Mouse (Mus musculus): ENCODE measurements at regions not wholly inside any gene's neighbourhood (a gene's known extent, or its start where the extent isn't known, plus 50 kb on each side); places are given as distances from the start of the nearest gene placed in this dataset.

DNA sequence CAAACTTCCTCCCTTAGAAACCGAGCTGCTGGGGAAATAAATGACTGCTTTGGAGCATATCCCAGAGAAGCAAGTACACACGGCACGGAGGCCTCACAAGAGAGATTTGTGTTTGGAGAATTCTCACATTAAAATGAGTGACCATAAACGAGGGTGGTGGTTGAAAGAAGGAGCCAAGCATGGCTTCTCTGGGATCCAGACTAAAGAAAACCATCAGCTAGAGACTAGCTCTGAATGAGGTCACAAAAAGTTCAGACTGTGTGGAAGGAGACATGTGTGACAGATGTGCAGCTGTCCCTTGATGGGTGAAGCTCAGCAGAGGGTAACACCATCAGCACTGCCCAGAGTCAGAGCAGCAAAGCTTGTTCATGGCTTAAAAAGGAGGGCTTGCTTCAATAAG is 89.4 kb upstream of the Tenm4 start:
- no peak for TF ChIP-seq CEBPB (IDR thresholded peaks at IDR 0.05; ENCODE audit: insufficient read depth, poor library complexity, severe bottlenecking)
- TF ChIP-seq MYOG (IDR thresholded peaks at IDR 0.05; ENCODE audit: control insufficient read depth in 1 of 3, insufficient read depth in 1 of 3, insufficient read length in 2 of 3, low read depth in 2 of 3): no peak
- TF ChIP-seq TCF3 (IDR thresholded peaks at IDR 0.05; ENCODE audit: insufficient read length, low read depth): no peak
- TF ChIP-seq E2F4 (IDR thresholded peaks at IDR 0.05; ENCODE audit: insufficient read depth): no peak
- no peak for TF ChIP-seq MYOD1 (IDR thresholded peaks at IDR 0.05; ENCODE audit: control insufficient read depth in 1 of 3, insufficient read length in 2 of 3, low read depth in 2 of 3)
- TF ChIP-seq TCF12 (IDR thresholded peaks at IDR 0.05; ENCODE audit: insufficient read depth, poor library complexity, severe bottlenecking): no peak
- TF ChIP-seq POLR2AphosphoS2 (IDR thresholded peaks at IDR 0.05; ENCODE audit: insufficient read length, low read depth): no peak
- no peak for TF ChIP-seq USF1 (IDR thresholded peaks at IDR 0.05; ENCODE audit: low read depth)
- TF ChIP-seq MAX (IDR thresholded peaks at IDR 0.05; ENCODE audit: low read depth): no peak
- TF ChIP-seq REST (IDR thresholded peaks at IDR 0.05; ENCODE audit: insufficient read depth, insufficient read length): no peak
- no peak for TF ChIP-seq SRF (IDR thresholded peaks at IDR 0.05; ENCODE audit: control insufficient read depth, insufficient read length, low read depth)
- no peak for TF ChIP-seq POLR2A (IDR thresholded peaks at IDR 0.05; ENCODE audit: insufficient read length, low read depth)
- H3K4me3 ChIP-seq: no peak overlapping the region
- no peak overlapping the region for H3ac ChIP-seq (ENCODE audit: control insufficient read depth, insufficient read length)
- H3K79me2 ChIP-seq (ENCODE audit: control insufficient read depth, insufficient read depth): no peaks in the 10 kb centered on the region
- no peak overlapping the region for H3K4me2 ChIP-seq (ENCODE audit: low read depth)
- no peaks in the 10 kb centered on the region for H3K36me3 ChIP-seq (ENCODE audit: control insufficient read depth, insufficient read depth)
- no peaks in the 10 kb centered on the region for H3K27me3 ChIP-seq (ENCODE audit: control insufficient read depth, insufficient read depth, insufficient read length)

DNA sequence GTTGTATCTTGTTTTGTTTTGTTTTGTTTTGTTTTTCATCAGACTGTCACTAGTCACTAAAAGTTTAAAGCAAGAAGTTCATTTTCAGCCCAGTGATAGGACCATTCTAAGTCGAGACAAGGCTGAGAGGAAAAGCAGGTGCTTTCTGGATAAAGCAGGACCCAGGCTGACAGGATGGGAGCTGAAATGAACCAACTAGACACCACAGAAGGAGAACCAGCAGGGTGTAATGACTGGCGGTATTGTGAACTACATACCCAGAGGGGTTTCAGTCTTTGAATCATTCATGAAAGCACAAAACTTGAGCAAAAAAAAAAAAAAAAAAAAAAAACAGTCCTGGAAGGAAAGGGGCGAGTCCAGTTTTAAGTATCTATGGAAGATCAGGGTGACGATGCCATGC is 75.9 kb upstream of the Tenm4 start:
- no peaks in the 10 kb centered on the region for H3K79me2 ChIP-seq (ENCODE audit: control insufficient read depth, insufficient read depth)
- no peak overlapping the region for H3ac ChIP-seq (ENCODE audit: control insufficient read depth, insufficient read length)
- TF ChIP-seq REST (IDR thresholded peaks at IDR 0.05; ENCODE audit: insufficient read depth, insufficient read length) (no peak), MYOG (IDR thresholded peaks at IDR 0.05; ENCODE audit: control insufficient read depth in 1 of 3, insufficient read depth in 1 of 3, insufficient read length in 2 of 3, low read depth in 2 of 3) (no peak), POLR2A (IDR thresholded peaks at IDR 0.05; ENCODE audit: insufficient read length, low read depth) (no peak)
- no peaks in the 10 kb centered on the region for H3K36me3 ChIP-seq (ENCODE audit: control insufficient read depth, insufficient read depth)
- H3K4me3 ChIP-seq: no peak overlapping the region
- H3K27me3 ChIP-seq (ENCODE audit: control insufficient read depth, insufficient read depth, insufficient read length): no peaks in the 10 kb centered on the region
- H3K4me2 ChIP-seq (ENCODE audit: low read depth): no peak overlapping the region

DNA sequence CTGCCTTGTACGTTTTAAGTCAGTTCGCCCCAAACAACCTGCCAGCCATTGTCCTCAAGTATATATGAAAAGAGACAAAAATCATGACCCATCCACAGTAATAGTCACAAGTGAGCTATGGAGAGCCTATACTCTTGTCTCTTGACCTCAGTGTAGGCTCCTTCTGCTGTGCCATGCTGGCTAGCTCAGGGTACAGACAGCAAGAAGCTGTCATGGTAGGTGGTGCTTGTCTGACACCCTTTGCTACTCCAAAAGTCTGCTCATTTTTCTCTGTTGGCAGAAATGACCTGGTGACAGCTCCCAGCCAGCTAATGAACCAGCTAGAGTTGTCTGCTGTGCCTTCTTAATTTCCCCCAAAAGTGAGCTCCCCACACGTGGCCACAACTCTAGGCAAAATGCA is 75.3 kb upstream of the Tenm4 start:
- no peaks in the 10 kb centered on the region for H3K36me3 ChIP-seq (ENCODE audit: control insufficient read depth, insufficient read depth)
- TF ChIP-seq CEBPB (IDR thresholded peaks at IDR 0.05; ENCODE audit: insufficient read depth, poor library complexity, severe bottlenecking) (no peak), USF1 (IDR thresholded peaks at IDR 0.05; ENCODE audit: low read depth) (no peak)
- no peaks in the 10 kb centered on the region for H3K27me3 ChIP-seq (ENCODE audit: control insufficient read depth, insufficient read depth, insufficient read length)
- no peak overlapping the region for H3K4me2 ChIP-seq (ENCODE audit: low read depth)
- H3K79me2 ChIP-seq (ENCODE audit: control insufficient read depth, insufficient read depth): no peaks in the 10 kb centered on the region
- no peak overlapping the region for H3K4me3 ChIP-seq
- no peak overlapping the region for H3ac ChIP-seq (ENCODE audit: control insufficient read depth, insufficient read length)

DNA sequence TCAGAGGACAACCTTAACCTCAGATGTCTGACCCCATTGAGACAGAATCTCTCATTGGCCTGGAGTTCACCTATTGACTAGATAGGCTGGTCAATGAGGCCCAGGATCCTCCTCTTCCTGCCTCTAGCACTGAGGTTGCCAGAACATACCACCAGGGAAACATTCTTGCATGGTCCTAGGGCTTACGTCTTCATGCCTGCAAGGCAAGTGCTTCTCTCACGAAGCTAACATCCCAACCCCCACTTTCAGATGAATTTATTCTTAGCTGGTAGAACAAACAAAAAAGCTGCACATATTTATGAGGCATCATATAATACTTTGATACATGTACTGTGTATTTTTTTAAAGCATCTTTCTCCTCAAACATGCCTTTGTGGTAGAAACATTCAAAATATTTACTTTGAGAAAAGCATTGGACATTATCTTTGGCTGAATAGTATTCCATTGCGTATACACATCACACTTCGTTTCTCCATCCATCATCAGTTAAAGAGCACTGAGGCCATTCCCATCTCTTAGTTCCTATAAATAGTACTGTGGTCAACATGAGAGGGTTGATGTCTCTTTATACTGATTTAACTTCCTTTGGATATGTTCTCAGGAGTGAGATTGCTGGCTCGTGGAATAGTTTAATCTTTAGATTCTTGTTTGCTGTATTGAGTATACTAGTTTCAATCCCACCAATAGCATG is 72.2 kb upstream of the Tenm4 start:
- no peak overlapping the region for H3K4me2 ChIP-seq (ENCODE audit: low read depth)
- no peaks in the 10 kb centered on the region for H3K27me3 ChIP-seq (ENCODE audit: control insufficient read depth, insufficient read depth, insufficient read length)
- no peak overlapping the region for H3ac ChIP-seq (ENCODE audit: control insufficient read depth, insufficient read length)
- no peaks in the 10 kb centered on the region for H3K36me3 ChIP-seq (ENCODE audit: control insufficient read depth, insufficient read depth)
- H3K4me3 ChIP-seq: no peak overlapping the region
- TF ChIP-seq TCF12 (IDR thresholded peaks at IDR 0.05; ENCODE audit: insufficient read depth, poor library complexity, severe bottlenecking) (no peak), E2F4 (IDR thresholded peaks at IDR 0.05; ENCODE audit: insufficient read depth) (no peak), CEBPB (IDR thresholded peaks at IDR 0.05; ENCODE audit: insufficient read depth, poor library complexity, severe bottlenecking) (no peak), POLR2A (IDR thresholded peaks at IDR 0.05; ENCODE audit: insufficient read length, low read depth) (no peak), SRF (IDR thresholded peaks at IDR 0.05; ENCODE audit: control insufficient read depth, insufficient read length, low read depth) (no peak), MYOG (IDR thresholded peaks at IDR 0.05; ENCODE audit: control insufficient read depth in 1 of 3, insufficient read depth in 1 of 3, insufficient read length in 2 of 3, low read depth in 2 of 3) (no peak), USF1 (IDR thresholded peaks at IDR 0.05; ENCODE audit: low read depth) (no peak), TCF3 (IDR thresholded peaks at IDR 0.05; ENCODE audit: insufficient read length, low read depth) (no peak), MYOD1 (IDR thresholded peaks at IDR 0.05; ENCODE audit: control insufficient read depth in 1 of 3, insufficient read length in 2 of 3, low read depth in 2 of 3) (no peak), POLR2AphosphoS2 (IDR thresholded peaks at IDR 0.05; ENCODE audit: insufficient read length, low read depth) (no peak), REST (IDR thresholded peaks at IDR 0.05; ENCODE audit: insufficient read depth, insufficient read length) (no peak), MAX (IDR thresholded peaks at IDR 0.05; ENCODE audit: low read depth) (no peak)
- H3K79me2 ChIP-seq (ENCODE audit: control insufficient read depth, insufficient read depth): no peaks in the 10 kb centered on the region

DNA sequence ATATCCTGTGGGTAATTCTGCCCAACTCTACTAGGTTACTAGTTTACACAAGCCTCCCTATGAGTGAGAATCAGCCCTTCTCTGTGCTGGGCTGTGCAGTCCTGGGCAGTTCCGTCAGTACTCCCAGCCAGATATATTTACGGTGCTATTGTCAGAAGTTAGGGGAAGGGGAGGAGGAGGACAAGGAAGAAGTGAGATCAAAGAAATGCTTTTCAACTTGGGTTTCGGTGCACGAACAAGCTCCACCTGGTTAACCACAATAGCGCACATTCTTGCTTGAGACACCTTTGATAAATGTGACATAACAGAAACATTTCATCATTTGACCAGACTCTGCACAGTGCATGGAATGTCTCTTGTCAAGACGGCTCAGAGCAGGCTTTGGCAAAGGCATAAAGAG is 68.3 kb upstream of the Tenm4 start:
- Histone ChIP-seq H3K36me3 (ENCODE audit: control insufficient read depth, insufficient read depth) (no peaks in the 10 kb centered on the region), H3K4me2 (ENCODE audit: low read depth) (no peak overlapping the region), H3K79me2 (ENCODE audit: control insufficient read depth, insufficient read depth) (no peaks in the 10 kb centered on the region), H3K4me3 (no peak overlapping the region), H3ac (ENCODE audit: control insufficient read depth, insufficient read length) (no peak overlapping the region), H3K27me3 (ENCODE audit: control insufficient read depth, insufficient read depth, insufficient read length) (no peaks in the 10 kb centered on the region)
- TF ChIP-seq TCF12 (IDR thresholded peaks at IDR 0.05; ENCODE audit: insufficient read depth, poor library complexity, severe bottlenecking) (no peak), POLR2AphosphoS2 (IDR thresholded peaks at IDR 0.05; ENCODE audit: insufficient read length, low read depth) (no peak), MAX (IDR thresholded peaks at IDR 0.05; ENCODE audit: low read depth) (no peak), SRF (IDR thresholded peaks at IDR 0.05; ENCODE audit: control insufficient read depth, insufficient read length, low read depth) (no peak), E2F4 (IDR thresholded peaks at IDR 0.05; ENCODE audit: insufficient read depth) (no peak), POLR2A (IDR thresholded peaks at IDR 0.05; ENCODE audit: insufficient read length, low read depth) (no peak), MYOD1 (IDR thresholded peaks at IDR 0.05; ENCODE audit: control insufficient read depth in 1 of 3, insufficient read length in 2 of 3, low read depth in 2 of 3) (no peak), USF1 (IDR thresholded peaks at IDR 0.05; ENCODE audit: low read depth) (no peak), REST (IDR thresholded peaks at IDR 0.05; ENCODE audit: insufficient read depth, insufficient read length) (no peak), CEBPB (IDR thresholded peaks at IDR 0.05; ENCODE audit: insufficient read depth, poor library complexity, severe bottlenecking) (no peak), MYOG (IDR thresholded peaks at IDR 0.05; ENCODE audit: control insufficient read depth in 1 of 3, insufficient read depth in 1 of 3, insufficient read length in 2 of 3, low read depth in 2 of 3) (no peak), TCF3 (IDR thresholded peaks at IDR 0.05; ENCODE audit: insufficient read length, low read depth) (no peak)
